Mouse (Mus musculus): ENCODE data around the gene Oxa1l.
A peak's percentile ranks its signal among the peaks of the same experiment; 100 is the strongest.
"Not testable (repeated sequence)": the region's sequence is repeated elsewhere in the genome, so short reads cannot be mapped to it uniquely, and the experiment has no call there.

The Oxa1l gene

GRCm38 (mm10) chr14:54360577-54361340 lies at the start of gene Oxa1l:
Gene Oxa1l (plus strand): TSS chr14:54360834.
- peak; percentile 95 to 97 for DNase-seq (ENCODE audit: low spot score in 2 of 2)

- no peak for DNase-seq (ENCODE audit: low spot score in 2 of 2)
Observed at GRCm38 (mm10) chr14:54311763-54312162, 48.9 kb upstream of the Oxa1l start.

GRCm38 (mm10) chr14:54321556-54322376 lies 38.9 kb upstream of the Oxa1l start:
- DNase-seq (ENCODE audit: low spot score in 2 of 2) = no peak

- DNase-seq (ENCODE audit: low spot score in 2 of 2) = no peak
Observed at GRCm38 (mm10) chr14:54324486-54324885, 36.1 kb upstream of the Oxa1l start.

GRCm38 (mm10) chr14:54328548-54328947 lies 32.1 kb upstream of the Oxa1l start:
- no peak for DNase-seq (ENCODE audit: low spot score in 2 of 2)

- no peak for DNase-seq (ENCODE audit: low spot score in 2 of 2)
Observed at GRCm38 (mm10) chr14:54329201-54329600, 31.4 kb upstream of the Oxa1l start.

- no peak for DNase-seq (ENCODE audit: low spot score in 2 of 2)
Observed at GRCm38 (mm10) chr14:54331178-54331577, 29.5 kb upstream of the Oxa1l start.

GRCm38 (mm10) chr14:54332176-54333074 lies 28.2 kb upstream of the Oxa1l start:
- DNase-seq (ENCODE audit: low spot score in 2 of 2) = no peak

- no peak for DNase-seq (ENCODE audit: low spot score in 2 of 2)
Observed at GRCm38 (mm10) chr14:54333452-54334189, 27.0 kb upstream of the Oxa1l start.

- DNase-seq (ENCODE audit: low spot score in 2 of 2) = no peak
Observed at GRCm38 (mm10) chr14:54340836-54341235, 19.8 kb upstream of the Oxa1l start.

GRCm38 (mm10) chr14:54341807-54342206 lies 18.8 kb upstream of the Oxa1l start:
- not testable (repeated sequence) for DNase-seq (ENCODE audit: low spot score in 2 of 2)

- not testable (repeated sequence) for DNase-seq (ENCODE audit: low spot score in 2 of 2)
Observed at GRCm38 (mm10) chr14:54350773-54351541, 9.7 kb upstream of the Oxa1l start.

GRCm38 (mm10) chr14:54352314-54352713 lies 8.3 kb upstream of the Oxa1l start:
- no peak for DNase-seq (ENCODE audit: low spot score in 2 of 2)

GRCm38 (mm10) chr14:54354406-54354805 lies 6.2 kb upstream of the Oxa1l start:
- DNase-seq (ENCODE audit: low spot score in 2 of 2) = no peak

GRCm38 (mm10) chr14:54363156-54363555 lies 2.5 kb downstream of the Oxa1l start:
- DNase-seq (ENCODE audit: low spot score in 2 of 2) = no peak

GRCm38 (mm10) chr14:54365026-54365645 lies 4.5 kb downstream of the Oxa1l start:
- no peak for DNase-seq (ENCODE audit: low spot score in 2 of 2)

GRCm38 (mm10) chr14:54366581-54366980 lies 5.9 kb downstream of the Oxa1l start:
- no peak for DNase-seq (ENCODE audit: low spot score in 2 of 2)

- peak; percentile 22 for DNase-seq (ENCODE audit: low spot score in 2 of 2)
Observed at GRCm38 (mm10) chr14:54367429-54368060, 6.9 kb downstream of the Oxa1l start.

- no peak for DNase-seq (ENCODE audit: low spot score in 2 of 2)
Observed at GRCm38 (mm10) chr14:54369372-54369771, 8.7 kb downstream of the Oxa1l start.
